Mouse (Mus musculus): ENCODE results near the gene Hspa1a.

DNA sequence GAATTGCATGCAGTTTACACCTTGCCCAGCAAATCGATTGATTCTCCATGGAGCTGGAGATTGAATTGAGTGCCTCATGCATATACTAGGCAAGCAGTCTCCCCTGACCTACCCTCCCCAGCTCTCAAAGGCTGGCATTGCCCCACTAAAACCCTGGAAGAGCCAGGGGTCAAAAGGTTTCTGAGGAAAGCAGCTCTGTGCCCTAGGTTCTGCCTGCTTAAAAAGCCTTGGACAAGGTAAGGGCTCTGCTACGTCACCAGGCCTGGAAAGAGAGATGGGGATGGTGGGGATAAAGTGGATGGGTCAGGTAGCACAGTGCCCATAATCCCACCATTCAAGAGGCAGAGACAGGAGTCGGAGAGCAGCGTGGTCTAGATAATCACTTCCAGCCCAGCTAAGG, 17.1 kb downstream of the Hspa1a start:
- TF ChIP-seq CTCF (IDR thresholded peaks at IDR 0.05; ENCODE audit: control insufficient read depth, insufficient read depth, insufficient replicate concordance, low read depth, low read length) (no peak), POLR2A (IDR thresholded peaks at IDR 0.05; ENCODE audit: control insufficient read depth, low read depth, low read length) (no peak)
